Mouse (Mus musculus) bone marrow macrophage, adult 2 months (primary cell): ENCODE data around the gene Gm572. TPM values are rescaled to one million over a fixed set of nuclear protein-coding genes. Genes with fewer than 3 reads are reported as not detected.

ENCODE experiments used
- H3K27ac ChIP-seq: 2 replicates; pipeline ENCODE4 v1.5.1; 2012; ENCODE audit warnings: low read depth, low read length; ENCODE audit not compliant: insufficient read depth
- H3K4me1 ChIP-seq: 2 replicates; pipeline ENCODE4 v1.6.1; 2012; ENCODE audit warnings: low read length; ENCODE audit not compliant: control insufficient read depth, insufficient read depth
- H3K4me3 ChIP-seq: 2 replicates; pipeline ENCODE4 v1.5.1; 2012; ENCODE audit warnings: mild to moderate bottlenecking, low read length, moderate library complexity; ENCODE audit not compliant: insufficient read depth
- CTCF ChIP-seq: IDR thresholded peaks from 2 replicates; pipeline ENCODE4 v1.5.1; 2012; ENCODE audit warnings: low read depth, mild to moderate bottlenecking, low read length, moderate library complexity
- POLR2A ChIP-seq: IDR thresholded peaks from 2 replicates; pipeline ENCODE4 v1.6.1; 2012; ENCODE audit warnings: mild to moderate bottlenecking, low read depth, low read length, borderline replicate concordance
- polyA plus RNA-seq: library from polyadenylated mRNA; stranded (reverse); fragments of >200 nt; gene quantifications from 2 replicates; pipeline ENCODE4 v1.2.4, GENCODE M21; 2012; ENCODE audit not compliant: missing spikeins, insufficient read depth, insufficient read length

Gm572 gene
- polyA plus RNA-seq, 1 experiment = not detected

GRCm38 (mm10) chr4:148662168-148662965 lies 19.2 kb downstream of the Gm572 start:
- Histone ChIP-seq H3K4me3 (no peak overlapping the region), H3K27ac (no peak overlapping the region), H3K4me1 (peaks cover 28% of the 10 kb centered on the region)
- TF ChIP-seq CTCF (peak; percentile 44; the same call in 1 of the 2 replicates), POLR2A (no peak)

DNA sequence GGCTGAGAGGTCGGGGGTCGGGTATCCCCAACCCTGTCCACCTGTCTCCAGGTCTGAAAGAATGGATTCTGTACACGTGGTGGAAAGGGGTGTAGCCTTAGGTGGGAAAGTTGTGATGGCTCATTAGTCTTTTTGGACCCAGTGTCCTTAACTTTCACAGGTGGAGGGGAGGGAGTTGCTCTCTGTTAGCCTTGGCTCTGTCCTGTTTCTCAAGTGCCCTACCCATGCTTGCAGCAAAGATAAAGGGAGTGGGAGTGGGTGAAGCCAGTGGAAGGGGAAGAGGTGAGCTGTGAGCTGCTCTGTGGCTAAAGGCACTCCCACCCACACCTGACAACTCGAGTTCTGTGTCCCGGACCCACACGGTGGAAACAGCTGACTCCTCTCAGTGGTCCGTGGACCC lies 20.2 kb downstream of the Gm572 start:
- H3K4me3 ChIP-seq = no peak overlapping the region
- no peak overlapping the region for H3K27ac ChIP-seq
- no peak for TF ChIP-seq POLR2A
- TF ChIP-seq CTCF = no peak
- H3K4me1 ChIP-seq = peaks cover 30% of the 10 kb centered on the region

DNA sequence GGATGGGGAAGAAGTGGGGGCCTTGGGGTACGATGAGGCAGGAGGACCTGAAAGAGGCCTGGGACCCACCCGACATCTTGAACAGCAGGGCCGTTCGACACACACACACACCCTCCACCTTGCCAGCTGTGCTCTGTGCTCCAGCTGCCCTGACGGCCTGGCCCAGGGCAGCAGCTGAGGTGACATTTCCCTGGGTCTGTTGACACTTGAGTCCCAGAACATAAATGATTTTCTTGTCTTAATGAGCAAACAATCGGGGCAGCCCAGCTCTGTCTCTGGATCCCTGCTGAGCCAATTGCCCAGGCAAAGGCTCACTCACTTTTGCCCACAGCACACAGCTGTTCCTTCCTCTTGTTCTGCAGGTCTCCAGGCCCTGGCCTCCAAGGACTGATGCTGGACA lies 20.9 kb downstream of the Gm572 start:
- Histone ChIP-seq H3K4me3 (no peak overlapping the region), H3K27ac (no peak overlapping the region), H3K4me1 (peaks cover 36% of the 10 kb centered on the region)
- TF ChIP-seq POLR2A = no peak
- TF ChIP-seq CTCF = no peak

DNA sequence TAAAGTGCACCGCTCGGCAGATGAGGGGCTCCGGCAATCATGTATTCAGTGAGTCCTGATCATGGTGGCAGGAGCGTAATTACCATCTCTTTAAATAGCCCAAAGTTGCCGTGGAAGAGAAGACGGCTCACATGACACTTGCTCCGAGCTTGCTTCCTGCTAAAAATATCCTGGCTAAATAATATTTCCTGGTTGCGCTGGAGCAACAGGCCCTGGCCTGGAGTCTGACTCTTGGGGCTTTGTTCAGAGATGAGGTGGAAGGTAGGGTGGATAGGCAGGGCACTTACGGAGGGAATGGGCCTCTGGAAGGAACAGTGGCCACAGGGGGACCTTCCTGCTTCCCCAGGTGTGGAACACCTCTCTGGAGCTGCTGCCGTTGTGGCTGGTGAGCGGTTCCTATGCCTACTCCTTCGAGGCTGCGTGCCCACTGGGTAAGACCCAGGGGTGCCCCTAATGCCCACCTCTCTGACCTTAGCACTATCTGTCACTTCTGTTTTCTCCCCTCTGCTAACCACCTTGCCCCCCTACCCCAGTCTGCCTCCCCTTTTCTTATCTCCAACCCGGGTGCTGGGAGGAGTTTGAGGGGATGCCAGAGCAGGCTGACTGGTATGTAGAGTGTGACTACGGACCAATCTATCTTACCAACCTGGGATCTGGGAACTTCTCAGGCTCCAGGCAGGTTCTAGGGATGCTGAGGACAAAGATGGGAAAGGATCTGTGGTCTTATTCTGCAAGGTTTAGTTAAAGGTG lies 24.1 kb downstream of the Gm572 start:
- TF ChIP-seq POLR2A (no peak), CTCF (no peak)
- Histone ChIP-seq H3K4me3 (peak overlapping the region; percentile 49), H3K27ac (peak overlapping the region; percentile 73), H3K4me1 (peaks cover 40% of the 10 kb centered on the region)

DNA sequence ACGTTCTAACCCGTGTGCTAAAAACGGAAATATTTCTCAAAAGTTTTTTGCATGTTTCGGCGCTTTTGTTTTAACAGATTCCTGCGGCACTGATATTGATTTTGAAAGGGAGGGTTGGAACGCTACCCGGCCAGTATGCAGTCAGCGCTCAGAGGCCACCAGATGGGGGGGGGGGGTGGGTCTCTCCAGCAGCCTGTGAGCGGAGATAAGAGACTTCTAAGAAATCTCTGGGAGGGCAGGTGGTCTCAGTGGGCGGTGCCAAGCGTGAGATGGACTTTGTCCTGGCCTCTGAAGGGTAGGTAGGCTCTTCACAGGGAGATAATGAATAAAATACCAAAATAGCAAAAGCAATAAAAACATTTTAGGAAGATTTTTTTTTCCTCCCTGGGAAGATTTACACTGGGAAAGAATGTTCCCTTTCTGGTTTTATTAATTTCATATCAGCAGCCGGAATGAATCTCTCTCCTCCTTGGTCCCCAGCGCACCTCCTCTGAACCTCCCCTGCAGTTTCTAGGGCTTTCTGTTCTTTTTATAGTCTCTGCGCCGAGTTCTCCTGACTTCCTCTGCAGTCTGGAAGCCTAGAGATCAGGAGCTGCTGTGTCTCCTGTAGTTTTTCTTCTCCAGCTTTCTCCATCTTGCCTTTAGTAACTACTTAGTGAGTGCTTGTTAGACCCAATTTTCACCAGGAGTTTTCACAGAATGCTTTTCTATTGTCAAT lies 28.3 kb downstream of the Gm572 start:
- no peak overlapping the region for H3K4me3 ChIP-seq
- no peak overlapping the region for H3K27ac ChIP-seq
- TF ChIP-seq POLR2A = no peak
- TF ChIP-seq CTCF = no peak
- peaks cover 50% of the 10 kb centered on the region for H3K4me1 ChIP-seq

GRCm38 (mm10) chr4:148675043-148675442 lies 31.9 kb downstream of the Gm572 start:
- Histone ChIP-seq H3K4me1 (peaks cover 33% of the 10 kb centered on the region), H3K4me3 (no peak overlapping the region), H3K27ac (peak overlapping the region; percentile 53)
- TF ChIP-seq CTCF = no peak
- no peak for TF ChIP-seq POLR2A

DNA sequence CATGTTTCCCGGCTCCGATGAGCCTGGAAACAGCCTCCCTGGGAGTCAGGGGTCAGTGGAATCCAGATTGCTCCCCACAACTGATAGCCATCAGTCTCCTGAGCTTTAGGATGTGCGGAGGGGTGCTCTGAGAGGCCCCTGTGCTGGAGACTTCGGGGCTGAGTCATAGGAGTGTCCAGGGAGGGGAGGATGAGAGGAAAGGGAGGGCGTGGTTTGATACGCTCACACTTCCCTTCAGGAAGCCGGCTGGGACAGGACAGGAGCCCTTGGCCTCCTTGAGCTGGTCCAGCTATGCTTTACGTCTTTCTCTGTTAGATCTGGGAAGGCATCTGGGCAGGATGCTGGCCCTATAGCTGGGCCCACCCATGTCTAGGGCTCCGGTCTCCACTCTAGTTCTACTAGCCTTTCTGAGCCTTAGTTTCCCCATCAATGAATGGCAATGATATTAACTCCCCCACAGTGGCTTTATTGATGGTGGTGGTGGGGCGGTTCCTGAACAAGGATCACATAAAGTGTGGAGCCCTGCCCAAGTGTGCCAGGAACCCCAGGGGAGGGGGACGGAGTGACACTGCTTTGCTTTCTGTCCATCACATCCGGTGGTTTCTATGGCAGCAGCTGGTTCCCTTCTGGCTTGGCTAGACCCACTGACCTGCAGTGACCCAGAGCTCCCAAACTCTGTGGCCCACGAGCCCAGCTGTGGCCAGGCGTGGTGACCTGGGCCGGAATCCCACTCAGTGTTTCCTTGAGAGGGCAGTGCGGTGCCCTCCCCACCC lies 33.3 kb downstream of the Gm572 start:
- Histone ChIP-seq H3K4me3 (peak overlapping the region; percentile 9; the same call in 1 of the 2 replicates), H3K4me1 (peaks cover 32% of the 10 kb centered on the region), H3K27ac (peak overlapping the region; percentile 63)
- TF ChIP-seq CTCF (no peak), POLR2A (no peak)

DNA sequence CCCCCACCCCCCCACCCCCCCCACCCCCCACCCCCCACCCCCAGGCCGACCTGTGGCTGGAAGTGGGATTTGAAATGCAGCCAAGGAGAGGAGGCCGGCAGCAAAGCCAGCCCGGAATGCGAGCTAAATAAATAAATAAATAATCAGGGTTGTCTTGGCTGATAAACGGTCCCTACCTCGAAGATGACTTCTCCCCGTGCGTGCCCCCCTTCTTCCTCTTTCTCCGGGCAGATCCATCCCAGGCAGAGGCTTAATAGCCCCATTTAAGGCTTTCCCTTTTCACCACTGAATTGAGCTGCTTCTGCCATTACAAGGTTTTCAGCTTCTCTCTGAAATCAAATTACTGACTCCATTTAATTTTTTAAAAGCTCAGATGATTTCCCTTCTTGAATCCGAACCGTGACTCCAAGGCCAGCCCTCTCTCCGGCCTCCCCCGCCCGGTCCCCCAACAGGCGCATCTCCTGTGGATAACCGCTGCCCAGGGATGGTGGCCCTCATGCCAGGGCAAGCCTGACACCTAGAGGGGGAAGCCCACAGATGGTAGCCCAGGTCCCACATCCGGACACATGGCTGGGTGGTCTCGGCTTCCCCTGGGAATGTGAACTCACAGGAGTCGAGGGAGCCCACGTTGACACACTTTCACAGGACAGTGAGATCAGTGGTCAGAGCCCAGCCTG lies 34.0 kb downstream of the Gm572 start:
- TF ChIP-seq POLR2A (no peak), CTCF (no peak)
- no peak overlapping the region for H3K27ac ChIP-seq
- no peak overlapping the region for H3K4me3 ChIP-seq
- H3K4me1 ChIP-seq = peaks cover 29% of the 10 kb centered on the region
